Mouse (Mus musculus): ENCODE measurements around the gene Ly6f.

DNA sequence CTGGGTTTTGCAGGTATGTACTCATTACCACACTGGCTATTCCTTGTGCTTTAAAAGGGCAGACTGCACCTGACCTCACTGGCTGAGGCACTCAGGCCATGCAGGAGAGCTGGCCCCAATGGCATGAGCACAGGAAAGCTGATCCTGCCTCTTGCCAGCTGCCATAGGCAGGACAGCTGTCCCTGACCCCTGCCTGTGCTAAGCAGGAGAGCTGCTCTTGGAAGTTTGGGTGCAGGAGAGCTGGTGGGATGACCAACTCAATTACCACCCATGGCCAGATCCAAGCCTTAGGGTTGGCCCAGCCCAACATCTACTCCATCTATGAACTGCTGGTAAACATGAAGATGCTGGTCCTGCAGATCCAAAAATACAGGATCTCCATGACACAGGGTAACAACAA lies 46.3 kb upstream of the Ly6f start:
- TF ChIP-seq GATA1 (IDR thresholded peaks at IDR 0.05; ENCODE audit: low read length), result no peak
- TF ChIP-seq TAL1 (IDR thresholded peaks at IDR 0.05; ENCODE audit: low read length), result no peak
